Mouse (Mus musculus): ENCODE data around the gene Ppp3ca.

DNA sequence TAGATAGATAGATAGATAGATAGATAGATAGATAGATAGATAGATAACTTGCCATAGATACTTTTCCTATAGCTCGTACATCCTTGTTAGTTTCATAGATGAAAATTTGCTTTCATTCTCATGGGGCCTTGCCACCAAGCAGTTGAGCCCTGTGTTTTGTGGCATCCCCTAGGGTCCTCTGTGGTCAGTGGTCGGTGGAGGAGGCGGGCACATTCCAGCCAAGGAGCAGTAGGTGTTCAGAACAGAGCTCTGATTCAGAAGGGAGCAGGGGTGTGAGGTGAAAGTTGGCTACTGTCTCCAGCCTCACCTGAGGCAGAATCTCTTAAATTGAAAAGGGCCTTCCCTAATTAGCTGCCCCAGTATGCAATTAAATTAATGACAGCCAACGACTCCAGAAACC lies 36.1 kb downstream of the Ppp3ca start:
- TF ChIP-seq CTCF (IDR thresholded peaks at IDR 0.05; ENCODE audit: low read depth), result no peak
- no peak for TF ChIP-seq EP300 (IDR thresholded peaks at IDR 0.05; ENCODE audit: low read depth)

All from heart, postnatal 0 days (tissue).